Mouse (Mus musculus): ENCODE data around the gene Pth2r. TPM values are rescaled to one million over a fixed set of nuclear protein-coding genes. Genes with fewer than 3 reads are reported as not detected.

Pth2r gene
- total RNA-seq (2021) = under 1 TPM; 0.25 to 0.28 TPM
- long read RNA-seq, experiment 1, partial matches to known transcripts = 0 of 1 reads
- long read RNA-seq, experiment 1, other reads (novel, unspliced or antisense) = 0 of 1 reads
- long read RNA-seq, experiment 2, partial matches to known transcripts = 0 of 1 reads
- long read RNA-seq, experiment 2, other reads (novel, unspliced or antisense) = 0 of 1 reads

GRCm38 (mm10) chr1:65281756-65282155 lies at the start of gene Pth2r:
TSS of gene Pth2r (plus strand) at chr1:65282056.
- TF ChIP-seq CTCF (conservative IDR thresholded peaks at IDR 0.05) = no peak
- no peak for DNase-seq (ENCODE audit: low spot score in 2 of 2)
- H3K4me3 ChIP-seq = no peak within 1 kb of the TSS

GRCm38 (mm10) chr1:65237712-65238111 lies 44.1 kb upstream of the Pth2r start:
- Histone ChIP-seq H3K27ac (no peak overlapping the region), H3K4me3 (no peak overlapping the region)
- DNase-seq (ENCODE audit: low spot score in 2 of 2) = no peak
- no peak for TF ChIP-seq CTCF (conservative IDR thresholded peaks at IDR 0.05)

More at GRCm38 (mm10) chr1:65281756-65282155, at the start of gene Pth2r:
- no peak within 1 kb of the TSS for H3K27ac ChIP-seq

DNA sequence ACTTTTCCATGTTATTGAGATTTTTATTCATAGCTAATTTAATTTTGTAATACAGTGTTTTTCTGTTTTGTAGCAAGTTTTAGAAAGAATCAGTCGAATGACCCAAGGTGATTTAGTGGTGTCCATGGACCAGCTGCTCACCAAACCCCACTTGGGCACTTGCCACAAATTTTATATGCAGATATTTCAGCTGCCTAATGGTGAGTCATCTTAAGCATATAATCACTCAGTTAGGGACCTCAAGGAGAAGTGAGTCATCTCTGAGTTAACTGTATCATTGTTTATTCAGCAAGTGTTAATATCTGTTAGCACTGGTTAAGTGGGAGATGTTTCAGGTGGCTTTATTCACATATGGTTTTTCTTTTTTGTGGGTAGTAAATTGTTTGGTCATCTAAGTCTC lies 36.2 kb upstream of the Pth2r start:
- DNase-seq (ENCODE audit: low spot score in 2 of 2) = no peak
- no peak for TF ChIP-seq CTCF (conservative IDR thresholded peaks at IDR 0.05)
- Histone ChIP-seq H3K4me3 (no peak overlapping the region), H3K27ac (no peak overlapping the region)

DNA sequence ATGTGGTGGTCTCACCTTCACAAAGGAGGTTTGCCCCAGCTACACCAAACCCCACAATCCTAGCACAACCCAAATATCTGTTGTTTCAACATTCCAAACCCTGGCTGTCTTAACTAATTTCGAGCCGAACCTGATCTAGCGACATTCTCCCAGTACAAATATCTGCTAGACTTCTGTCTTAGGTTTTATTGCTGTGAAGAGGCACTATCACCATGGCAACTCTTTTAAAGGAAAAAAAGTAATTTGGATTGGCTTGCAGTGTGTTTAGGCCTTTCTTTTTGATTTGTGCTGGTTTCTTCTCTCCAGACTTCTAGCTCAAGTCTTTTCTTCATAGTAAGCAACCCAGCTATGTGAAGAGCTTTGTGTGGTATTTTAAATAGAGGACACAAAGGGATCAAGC lies 1.4 kb upstream of the Pth2r start:
- no peak for TF ChIP-seq CTCF (conservative IDR thresholded peaks at IDR 0.05)
- no peak overlapping the region for H3K27ac ChIP-seq
- no peak overlapping the region for H3K4me3 ChIP-seq
- DNase-seq (ENCODE audit: low spot score in 2 of 2) = peak in 1 of 2 experiments; percentile 3

DNA sequence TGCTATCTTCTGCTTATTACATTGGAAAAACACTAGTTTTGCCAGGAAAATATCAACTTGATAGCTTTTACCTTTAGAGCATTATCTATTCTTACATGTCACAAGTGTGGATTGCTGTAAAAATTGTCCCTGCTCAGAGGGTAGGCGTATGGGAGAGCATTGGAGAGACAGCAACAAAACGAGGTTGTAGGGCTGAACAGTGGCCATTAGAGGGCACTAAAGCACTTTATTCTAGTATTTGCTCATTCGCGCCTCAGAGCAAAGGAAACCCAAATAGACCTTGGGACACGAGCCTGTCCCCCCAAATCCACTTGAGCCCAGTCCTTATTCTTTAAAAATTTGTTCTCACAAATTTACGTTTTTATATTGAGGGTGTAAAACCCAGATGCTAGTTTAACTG lies 910 bp downstream of the Pth2r start:
- no peak overlapping the region for H3K4me3 ChIP-seq
- no peak overlapping the region for H3K27ac ChIP-seq
- TF ChIP-seq CTCF (conservative IDR thresholded peaks at IDR 0.05) = peak; percentile 89
- peak; percentile 49 to 69 for DNase-seq (ENCODE audit: low spot score in 2 of 2)

DNA sequence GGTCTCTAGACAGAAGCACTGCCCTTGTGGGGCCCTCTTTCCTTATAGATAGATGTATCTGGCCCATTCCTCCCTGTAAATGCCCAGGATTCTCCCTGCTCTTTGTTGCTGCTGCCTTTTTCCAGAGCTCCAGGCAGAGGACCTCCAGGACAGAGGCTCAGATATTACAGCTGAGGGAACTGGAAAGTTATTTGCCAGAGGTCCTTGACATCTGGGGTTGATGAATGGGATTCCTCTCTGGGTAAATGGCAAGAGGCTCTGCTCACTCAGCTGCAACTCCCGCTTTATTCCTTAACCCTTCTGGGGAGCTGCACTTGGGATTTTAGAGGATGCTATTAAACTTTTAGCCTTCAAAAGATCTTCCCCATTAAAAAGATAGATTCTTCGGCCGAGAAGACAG lies 26.6 kb downstream of the Pth2r start:
- no peak for TF ChIP-seq CTCF (conservative IDR thresholded peaks at IDR 0.05)
- Histone ChIP-seq H3K27ac (no peak overlapping the region), H3K4me3 (no peak overlapping the region)
- DNase-seq (ENCODE audit: low spot score in 2 of 2) = no peak

GRCm38 (mm10) chr1:65311214-65311933 lies 29.5 kb downstream of the Pth2r start:
- DNase-seq (ENCODE audit: low spot score in 2 of 2) = no peak
- no peak overlapping the region for H3K27ac ChIP-seq
- H3K4me3 ChIP-seq = peak overlapping the region; percentile 48
- no peak for TF ChIP-seq CTCF (conservative IDR thresholded peaks at IDR 0.05)

- peak; percentile 38 to 64 for DNase-seq (ENCODE audit: low spot score in 2 of 2)
- H3K4me3 ChIP-seq = peak overlapping the region; percentile 48
- H3K27ac ChIP-seq = no peak overlapping the region
- TF ChIP-seq CTCF (conservative IDR thresholded peaks at IDR 0.05) = peak; percentile 85
Measured at GRCm38 (mm10) chr1:65312118-65312517, 30.3 kb downstream of the Pth2r start.

GRCm38 (mm10) chr1:65312896-65313295 lies 31.0 kb downstream of the Pth2r start:
- Histone ChIP-seq H3K27ac (no peak overlapping the region), H3K4me3 (no peak overlapping the region)
- TF ChIP-seq CTCF (conservative IDR thresholded peaks at IDR 0.05) = no peak
- no peak for DNase-seq (ENCODE audit: low spot score in 2 of 2)

DNA sequence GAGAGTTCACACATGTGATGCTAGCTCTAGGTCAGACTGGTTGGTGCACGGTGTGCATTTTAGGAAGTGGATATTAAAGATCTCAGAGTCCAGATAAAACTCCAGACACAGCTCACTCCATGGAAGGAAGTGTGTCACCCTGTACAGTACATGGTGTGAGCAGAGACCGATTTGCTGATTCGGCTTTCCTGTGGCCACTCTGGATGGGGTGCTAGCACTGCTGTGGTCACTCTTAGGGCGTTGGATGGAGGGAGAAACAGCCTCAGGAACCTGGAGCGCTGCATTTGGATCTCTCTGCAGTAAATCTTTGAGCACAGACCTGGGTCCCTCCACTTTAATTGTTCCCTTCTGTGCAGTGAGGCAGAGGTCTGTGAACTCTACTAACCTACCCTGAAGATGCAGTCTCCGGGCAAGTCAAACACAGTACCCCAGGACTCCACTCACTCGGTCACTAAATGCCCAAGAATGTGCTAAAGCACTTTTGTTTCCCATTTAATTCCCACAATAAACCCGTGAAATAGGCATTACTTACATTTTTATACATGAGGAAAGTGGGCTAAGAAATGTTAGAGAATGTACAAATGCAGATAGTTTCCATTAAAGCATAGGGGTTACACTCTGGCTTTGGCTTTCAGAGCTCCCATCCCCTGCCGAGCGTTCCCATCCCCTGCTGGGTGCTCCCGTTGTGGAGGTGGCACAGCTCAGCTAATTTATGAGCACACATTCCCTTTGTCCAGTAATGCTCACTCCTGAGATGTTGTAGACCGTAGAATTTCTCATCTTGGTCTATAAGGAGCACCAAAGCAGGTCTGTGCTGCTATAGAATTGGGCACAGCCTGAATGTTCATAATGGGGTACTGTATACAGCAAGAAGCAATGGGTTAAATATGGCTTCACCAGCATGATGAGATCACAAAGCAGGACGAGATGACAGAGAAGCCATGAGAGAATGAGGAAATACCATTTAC lies 32.5 kb downstream of the Pth2r start:
- H3K27ac ChIP-seq = no peak overlapping the region
- no peak for TF ChIP-seq CTCF (conservative IDR thresholded peaks at IDR 0.05)
- no peak overlapping the region for H3K4me3 ChIP-seq
- DNase-seq (ENCODE audit: low spot score in 2 of 2) = no peak

DNA sequence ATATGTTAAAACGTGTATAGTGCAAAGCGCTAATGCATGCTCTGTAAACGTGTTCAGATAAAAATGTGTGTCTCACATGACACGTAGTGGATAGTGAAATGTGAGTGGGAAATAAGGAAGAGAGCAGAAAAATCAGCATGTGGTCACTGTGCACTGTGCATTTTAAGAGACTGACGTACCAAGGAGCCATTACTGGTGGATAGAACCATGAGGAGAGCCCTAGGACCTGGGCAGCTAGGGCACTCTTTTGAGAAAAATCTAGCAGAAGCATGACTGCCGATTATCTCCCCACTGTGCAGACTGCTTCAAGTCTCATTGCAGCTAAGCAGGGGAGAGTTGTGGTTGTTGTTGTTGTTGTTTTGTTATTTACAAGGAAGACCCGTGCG lies 33.2 kb downstream of the Pth2r start:
- DNase-seq (ENCODE audit: low spot score in 2 of 2) = no peak
- Histone ChIP-seq H3K27ac (no peak overlapping the region), H3K4me3 (no peak overlapping the region)
- TF ChIP-seq CTCF (conservative IDR thresholded peaks at IDR 0.05) = no peak

- no peak overlapping the region for H3K27ac ChIP-seq
- peak; percentile 15 to 31 for DNase-seq (ENCODE audit: low spot score in 2 of 2)
- no peak for TF ChIP-seq CTCF (conservative IDR thresholded peaks at IDR 0.05)
- H3K4me3 ChIP-seq = no peak overlapping the region
Measured at GRCm38 (mm10) chr1:65334026-65334425, 52.2 kb downstream of the Pth2r start.

- no peak overlapping the region for H3K4me3 ChIP-seq
- no peak for TF ChIP-seq CTCF (conservative IDR thresholded peaks at IDR 0.05)
- H3K27ac ChIP-seq = no peak overlapping the region
- DNase-seq (ENCODE audit: low spot score in 2 of 2) = no peak
Measured at GRCm38 (mm10) chr1:65337768-65338167, 55.9 kb downstream of the Pth2r start.

Measured in layer of hippocampus, adult 2 months (tissue).